Mouse (Mus musculus) G1E (cell line): ENCODE results near the gene Coro1c.

Experiments used
- CTCF ChIP-seq: IDR thresholded peaks from 2 replicates; pipeline ENCODE4 v1.5.1; 2012; ENCODE audit warnings: low read depth, low read length, inconsistent platforms, mixed read lengths
- GATA2 ChIP-seq: IDR thresholded peaks from 2 replicates; pipeline ENCODE4 v1.6.1; 2012; ENCODE audit warnings: low read depth, low read length, inconsistent platforms, borderline replicate concordance

- no peak for TF ChIP-seq CTCF
- no peak for TF ChIP-seq GATA2
These were observed 34.0 kb upstream of the Coro1c start for GRCm38 (mm10) chr5:113942580-113942979.
